Mouse (Mus musculus): ENCODE data around the gene Vmn2r27. TPM values are rescaled to one million over a fixed set of nuclear protein-coding genes. Genes with fewer than 3 reads are reported as not detected.

Vmn2r27 gene
- polyA plus RNA-seq, 1 experiment from 2014 or later: not detected

Other genes with a start within 250 kb of the Vmn2r27 start
- not detected in 2 replicates for gene Vmn2r26, start 207.3 kb downstream of the Vmn2r27 start, polyA plus RNA-seq (2016; fragmentation: Nextera tagmentation; extraction: Ambion mirVana)
- not detected in 2 replicates for gene Cd163, start 72.8 kb upstream of the Vmn2r27 start, polyA plus RNA-seq (2016; fragmentation: Nextera tagmentation; extraction: Ambion mirVana)
- 25.5 and 31.9 TPM in 2 replicates for gene Pex5, start 183.2 kb upstream of the Vmn2r27 start, polyA plus RNA-seq (2016; fragmentation: Nextera tagmentation; extraction: Ambion mirVana)
- 1.3 and 3.3 TPM in 2 replicates for gene Clstn3, start 232.9 kb upstream of the Vmn2r27 start, polyA plus RNA-seq (2016; fragmentation: Nextera tagmentation; extraction: Ambion mirVana)

All from heart, embryonic 10.5 days (tissue).